Mouse (Mus musculus) hindbrain, embryonic 11.5 days (tissue): ENCODE results near the gene Prickle2. TPM values are rescaled to one million over a fixed set of nuclear protein-coding genes. Genes with fewer than 3 reads are reported as not detected.

Source experiments
- ATAC-seq: fragments of 200-750 bp; cut with Nextera tagmentation; 2 replicates; pipeline ENCODE4 v1.8.0; 2017; ENCODE audit warnings: mild to moderate bottlenecking, moderate TSS enrichment, moderate library complexity; ENCODE audit not compliant: low FRiP score
- DNase-seq: peaks from one replicate; pipeline ENCODE4 v3.0.0-alpha.2; 2015; ENCODE audit warnings: low spot score
- H3K27ac ChIP-seq: fragments of 300-500 bp; sonication (generic); 2 replicates; pipeline ENCODE4 v1.5.1; 2014; ENCODE audit warnings: mild to moderate bottlenecking, low read depth, low read length
- H3K27me3 ChIP-seq: fragments of 300-500 bp; sonication (generic); 2 replicates; pipeline ENCODE4 v1.6.1; 2014; ENCODE audit warnings: mild to moderate bottlenecking, low read length, moderate library complexity, mixed read lengths; ENCODE audit not compliant: control insufficient read depth, insufficient read depth
- H3K36me3 ChIP-seq: fragments of 300-500 bp; sonication (generic); 2 replicates; pipeline ENCODE4 v1.6.1; 2014; ENCODE audit warnings: mild to moderate bottlenecking, low read length, moderate library complexity, mixed read lengths; ENCODE audit not compliant: control insufficient read depth, insufficient read depth
- H3K4me1 ChIP-seq: fragments of 300-500 bp; sonication (generic); replicated peaks from 2 replicates; pipeline ENCODE4 v1.6.1; 2014; ENCODE audit warnings: low read length, mixed read lengths; ENCODE audit not compliant: control insufficient read depth, insufficient read depth
- H3K4me2 ChIP-seq: fragments of 300-500 bp; sonication (generic); replicated peaks from 2 replicates; pipeline ENCODE4 v1.6.1; 2014; ENCODE audit warnings: mild to moderate bottlenecking, low read depth, low read length
- H3K4me3 ChIP-seq: fragments of 300-500 bp; sonication (generic); 2 replicates; pipeline ENCODE4 v1.5.1; 2014; ENCODE audit warnings: low read depth, low read length
- H3K9ac ChIP-seq: fragments of 300-500 bp; sonication (generic); 2 replicates; pipeline ENCODE4 v1.6.1; 2014; ENCODE audit warnings: low read depth, low read length
- H3K9me3 ChIP-seq: fragments of 300-500 bp; sonication (generic); 2 replicates; pipeline ENCODE4 v1.6.1; 2016; ENCODE audit warnings: low read length; ENCODE audit not compliant: control insufficient read depth
- WGBS: fragments of 180-500 bp; shearing (Covaris S2); extraction: QIAGEN DNeasy Blood & Tissue Kit; methylation state at CpG from one replicate; pipeline ENCODE4 v1.1.7; 2014; 5-methylcytosine and 5-hydroxymethylcytosine counted together
- polyA plus RNA-seq: library from polyadenylated mRNA; unstranded; fragments of >200 nt; fragmentation: Nextera tagmentation; extraction: Ambion mirVana; gene quantifications from 2 replicates; pipeline ENCODE4 v1.2.1, GENCODE M21; 2014

Prickle2 gene
- polyA plus RNA-seq, result 9.6 and 10.0 TPM in 2 replicates

DNA sequence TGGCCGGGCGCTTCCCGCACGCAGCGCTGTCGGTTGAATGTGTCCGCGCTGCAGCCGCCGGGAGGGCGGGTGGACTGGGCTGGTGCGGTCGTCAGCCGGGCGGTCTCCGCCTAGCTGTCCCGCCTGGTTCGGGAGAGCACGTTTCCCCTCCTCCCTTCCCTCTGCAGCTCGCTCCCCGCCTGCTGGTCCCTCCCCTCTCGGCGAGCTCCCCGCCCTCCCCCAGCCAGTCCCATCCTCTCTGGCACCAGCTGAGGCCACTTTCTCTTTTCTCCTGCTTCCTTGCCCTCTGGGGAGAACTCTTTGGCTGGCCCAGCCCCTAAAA is at the start of gene Prickle2:
Prickle2 (minus strand) TSS at position 11 of the 322 bp plus-strand sequence.
- 0% methylated on average over 22 of the region's 24 CpGs for WGBS
- Histone ChIP-seq H3K27me3 (no peaks in the 10 kb centered on the region), H3K36me3 (no peaks in the 10 kb centered on the region), H3K4me3 (peak within 1 kb of the TSS; percentile 71), H3K27ac (no peak within 1 kb of the TSS; the same call in 1 of the 2 replicates), H3K9me3 (no peaks in the 10 kb centered on the region), H3K4me1 (0 out of 2 replicates have a peak, but pooled peaks cover 9% of the 10 kb centered on the region), H3K9ac (peak within 1 kb of the TSS; percentile 76), H3K4me2 (peak within 1 kb of the TSS; percentile 94)
- ATAC-seq (peak; percentile 93), DNase-seq (peak; percentile 81)

DNA sequence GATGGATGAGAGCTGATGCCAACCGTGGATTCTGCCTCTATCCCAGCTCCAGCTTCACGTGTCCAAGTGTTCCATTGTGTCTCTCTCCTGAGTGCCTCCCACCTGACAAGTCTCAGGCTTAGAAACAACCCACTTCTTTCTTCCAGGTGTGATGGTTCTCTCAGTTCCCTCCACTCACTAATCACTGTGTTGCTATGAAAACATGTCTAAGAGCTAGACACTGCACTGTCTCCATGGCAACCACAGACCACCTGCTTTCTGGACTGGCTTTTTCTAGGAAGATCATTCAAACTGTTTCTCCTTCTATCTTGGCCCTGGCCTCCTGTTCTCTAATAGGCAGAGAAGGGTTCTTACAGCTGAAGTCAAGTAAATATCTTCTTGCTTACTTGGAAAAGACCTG is 46.8 kb upstream of the Prickle2 start:
- no peak overlapping the region for H3K9ac ChIP-seq
- no peak overlapping the region for H3K4me2 ChIP-seq
- ATAC-seq, result no peak
- no peak overlapping the region for H3K27ac ChIP-seq
- no peaks in the 10 kb centered on the region for H3K4me1 ChIP-seq
- H3K36me3 ChIP-seq, result no peaks in the 10 kb centered on the region
- H3K9me3 ChIP-seq, result no peaks in the 10 kb centered on the region
- 89% methylated on average over 2 of the region's 2 CpGs for WGBS
- H3K27me3 ChIP-seq, result no peaks in the 10 kb centered on the region
- DNase-seq, result no peak
- H3K4me3 ChIP-seq, result no peak overlapping the region

DNA sequence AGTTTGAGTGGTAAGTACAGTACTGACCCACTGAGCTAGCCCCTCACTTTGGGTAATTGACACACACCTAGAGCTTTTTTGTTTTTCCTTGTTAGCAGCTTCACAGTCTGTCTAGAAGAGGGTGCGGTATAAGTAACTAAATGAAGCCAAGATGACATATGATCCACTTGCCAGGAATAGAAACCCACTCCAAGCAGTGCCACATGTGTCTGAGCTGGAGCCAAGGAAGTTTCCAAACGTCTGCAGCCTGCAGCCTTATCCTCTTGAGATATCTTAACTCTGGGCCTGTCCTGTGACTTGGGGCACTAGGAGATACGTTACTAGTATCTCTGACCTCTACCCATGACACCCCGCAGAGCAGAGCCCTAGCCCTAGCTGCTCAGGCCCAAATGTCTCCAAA is 43.5 kb upstream of the Prickle2 start:
- WGBS, result 65% methylated on average over 4 of the region's 4 CpGs
- no peak overlapping the region for H3K4me3 ChIP-seq
- no peaks in the 10 kb centered on the region for H3K4me1 ChIP-seq
- ATAC-seq (no peak), DNase-seq (no peak)
- H3K27me3 ChIP-seq, result no peaks in the 10 kb centered on the region
- no peak overlapping the region for H3K4me2 ChIP-seq
- H3K9me3 ChIP-seq, result no peaks in the 10 kb centered on the region
- H3K36me3 ChIP-seq, result no peaks in the 10 kb centered on the region
- no peak overlapping the region for H3K9ac ChIP-seq
- no peak overlapping the region for H3K27ac ChIP-seq

GRCm38 (mm10) chr6:92743605-92744004 is 37.6 kb upstream of the Prickle2 start:
- Histone ChIP-seq H3K4me2 (no peak overlapping the region), H3K4me3 (no peak overlapping the region), H3K9ac (no peak overlapping the region), H3K27ac (no peak overlapping the region), H3K27me3 (no peaks in the 10 kb centered on the region), H3K36me3 (no peaks in the 10 kb centered on the region), H3K9me3 (no peaks in the 10 kb centered on the region), H3K4me1 (no peaks in the 10 kb centered on the region)
- WGBS, result 19% methylated on average over 11 of the region's 11 CpGs
- ATAC-seq, result no peak
- DNase-seq, result peak; percentile 77

DNA sequence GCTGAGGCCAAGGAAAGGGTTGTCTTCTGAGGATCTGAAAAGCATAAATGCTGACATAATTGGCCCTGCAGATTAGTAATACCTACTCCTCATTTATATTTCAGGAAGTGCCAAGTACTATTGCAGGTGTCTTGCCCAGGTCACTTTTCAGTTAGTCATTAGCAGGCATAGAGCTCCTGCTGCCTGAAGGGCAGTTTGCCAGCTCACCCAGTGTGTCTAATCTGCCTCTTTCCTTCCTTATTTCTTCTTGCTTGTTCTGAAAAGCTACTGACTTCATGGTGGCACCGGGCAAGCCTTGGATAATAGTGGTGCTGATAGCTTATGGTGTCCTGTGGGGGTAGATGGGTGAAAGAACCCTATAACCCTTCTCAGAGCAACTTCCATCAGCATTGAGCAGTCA is 31.2 kb upstream of the Prickle2 start:
- WGBS, result 93% methylated on average over 1 of the region's 1 CpGs
- no peaks in the 10 kb centered on the region for H3K36me3 ChIP-seq
- no peak for DNase-seq
- no peak overlapping the region for H3K4me3 ChIP-seq
- H3K9me3 ChIP-seq, result no peaks in the 10 kb centered on the region
- ATAC-seq, result no peak
- H3K4me2 ChIP-seq, result no peak overlapping the region
- no peak overlapping the region for H3K9ac ChIP-seq
- no peak overlapping the region for H3K27ac ChIP-seq
- no peaks in the 10 kb centered on the region for H3K4me1 ChIP-seq
- no peaks in the 10 kb centered on the region for H3K27me3 ChIP-seq

DNA sequence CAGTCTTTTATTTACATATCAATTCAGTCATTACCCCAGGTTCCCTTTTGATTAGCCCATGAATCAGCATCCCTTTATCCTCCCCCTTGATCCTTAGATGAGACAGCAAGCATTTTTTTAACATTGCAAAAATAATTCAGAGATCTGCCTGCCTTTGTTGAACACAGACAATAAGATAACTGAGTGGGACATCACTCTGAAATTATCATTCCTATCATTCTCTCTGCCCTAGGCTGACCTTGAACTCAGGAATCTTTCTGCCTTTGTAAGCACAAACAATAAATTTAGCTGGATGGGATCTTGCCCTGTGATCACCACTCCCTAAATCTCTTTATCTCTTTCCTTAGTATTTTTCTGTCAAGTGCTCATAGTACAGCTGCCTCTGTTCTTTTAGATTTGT is 27.7 kb upstream of the Prickle2 start:
- Histone ChIP-seq H3K4me2 (no peak overlapping the region), H3K4me3 (no peak overlapping the region), H3K27me3 (no peaks in the 10 kb centered on the region), H3K9me3 (no peaks in the 10 kb centered on the region), H3K27ac (no peak overlapping the region), H3K36me3 (no peaks in the 10 kb centered on the region), H3K9ac (no peak overlapping the region), H3K4me1 (no peaks in the 10 kb centered on the region)
- ATAC-seq (no peak), DNase-seq (no peak)

DNA sequence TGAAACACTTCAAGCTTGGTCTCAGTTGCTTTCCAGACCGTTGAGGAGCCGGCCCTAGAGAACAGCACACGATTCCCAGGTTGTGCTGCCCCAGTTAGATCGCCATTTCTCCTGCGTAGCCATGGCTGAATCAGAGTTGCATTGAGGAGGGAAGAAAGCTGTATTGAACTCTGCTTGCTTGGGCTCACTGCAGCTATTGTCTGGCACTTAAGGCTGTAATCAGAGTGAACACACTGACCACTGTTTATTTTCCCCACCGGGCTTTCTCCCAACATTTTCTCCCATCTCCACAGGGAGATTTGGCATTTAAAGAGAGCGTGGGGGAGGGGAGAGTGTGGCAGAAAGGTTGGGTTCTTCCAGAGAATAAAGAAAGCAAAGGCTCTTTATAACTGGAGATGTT is 22.6 kb upstream of the Prickle2 start:
- Histone ChIP-seq H3K4me3 (no peak overlapping the region), H3K9ac (no peak overlapping the region), H3K27ac (no peak overlapping the region), H3K9me3 (no peaks in the 10 kb centered on the region), H3K27me3 (no peaks in the 10 kb centered on the region), H3K4me2 (no peak overlapping the region), H3K4me1 (no peaks in the 10 kb centered on the region), H3K36me3 (no peaks in the 10 kb centered on the region)
- ATAC-seq, result no peak
- 42% methylated on average over 7 of the region's 7 CpGs for WGBS
- DNase-seq, result no peak

DNA sequence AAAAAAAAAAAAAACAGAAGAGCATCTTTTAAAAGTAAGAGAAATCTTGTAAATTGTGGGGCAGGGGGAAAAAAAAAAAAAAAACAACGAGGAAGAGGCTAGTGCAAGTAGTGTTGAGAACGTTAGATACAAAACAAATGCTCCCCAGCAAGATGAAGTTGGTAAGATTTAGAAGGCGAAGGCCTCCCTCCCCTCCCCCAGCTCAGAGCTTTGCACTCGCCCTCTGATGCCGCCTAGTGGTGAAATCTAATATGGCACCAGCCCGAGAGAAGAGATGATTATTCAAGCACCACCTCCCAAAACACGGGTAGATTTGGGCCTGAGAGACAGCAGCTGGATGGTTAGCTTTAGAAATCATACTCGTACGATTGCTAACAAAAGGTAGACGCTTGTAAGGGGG is 22.1 kb upstream of the Prickle2 start:
- Histone ChIP-seq H3K4me2 (no peak overlapping the region), H3K9me3 (no peaks in the 10 kb centered on the region), H3K27ac (no peak overlapping the region), H3K27me3 (no peaks in the 10 kb centered on the region), H3K9ac (no peak overlapping the region), H3K36me3 (no peaks in the 10 kb centered on the region), H3K4me3 (no peak overlapping the region), H3K4me1 (no peaks in the 10 kb centered on the region)
- 5% methylated on average over 10 of the region's 10 CpGs for WGBS
- ATAC-seq, result no peak
- peak; percentile 94 for DNase-seq

DNA sequence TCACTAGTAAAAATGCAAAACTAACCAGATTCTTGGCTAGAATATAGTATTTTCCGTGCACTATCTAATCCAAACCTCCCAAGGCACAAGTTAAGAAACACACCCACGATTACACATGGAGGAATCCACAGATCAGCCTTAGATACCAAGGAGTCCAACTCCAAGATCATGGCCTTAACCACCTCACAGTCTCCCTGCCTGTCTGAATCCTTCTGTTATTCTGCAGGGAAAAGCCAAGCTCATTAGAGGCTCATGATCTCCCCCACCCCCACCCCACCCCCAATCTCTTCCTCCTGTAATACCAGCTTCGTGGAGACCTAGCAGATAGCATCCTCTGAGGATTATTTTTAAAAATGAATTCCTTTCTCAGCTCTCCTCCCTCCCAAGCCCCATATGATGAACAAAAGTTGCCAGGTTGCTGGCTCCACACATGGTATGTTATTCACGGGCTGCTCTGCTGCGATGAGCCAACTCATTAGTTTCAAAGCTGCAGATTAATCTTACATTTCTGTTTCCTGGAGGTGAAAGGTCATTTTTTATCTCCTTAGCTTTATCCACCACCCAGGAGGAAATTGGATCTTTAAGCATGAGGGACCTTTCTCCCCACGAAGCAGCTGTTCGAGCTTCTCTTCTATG is 21.5 kb upstream of the Prickle2 start:
- 22% methylated on average over 7 of the region's 7 CpGs for WGBS
- no peak overlapping the region for H3K9ac ChIP-seq
- ATAC-seq, result no peak
- no peaks in the 10 kb centered on the region for H3K4me1 ChIP-seq
- peak; percentile 24 for DNase-seq
- no peak overlapping the region for H3K27ac ChIP-seq
- no peak overlapping the region for H3K4me2 ChIP-seq
- no peaks in the 10 kb centered on the region for H3K9me3 ChIP-seq
- H3K4me3 ChIP-seq, result no peak overlapping the region
- H3K36me3 ChIP-seq, result no peaks in the 10 kb centered on the region
- no peaks in the 10 kb centered on the region for H3K27me3 ChIP-seq
